Mouse (Mus musculus): ENCODE results near the gene Irx4.

- TF ChIP-seq CTCF (IDR thresholded peaks at IDR 0.05; ENCODE audit: borderline replicate concordance, insufficient read depth, low read length) (no peak), POLR2A (IDR thresholded peaks at IDR 0.05; ENCODE audit: low read depth, low read length) (no peak)
Observed at GRCm38 (mm10) chr13:73306085-73306410, 45.8 kb downstream of the Irx4 start.
